Mouse (Mus musculus) spleen, adult 2 months (tissue): Measurements from ENCODE around the gene Crkl. TPM values are rescaled to one million over a fixed set of nuclear protein-coding genes. Genes with fewer than 3 reads are reported as not detected.

ENCODE experiments used
- DNase-seq, 2 experiments: peaks; one replicate each; pipeline versions ENCODE4 v3.0.0 to v3.0.0-alpha.2; 2012 to 2021; ENCODE audit warnings: low spot score in 2 of 2, low read depth in 1 of 2
- H3K27ac ChIP-seq: fragments of 200-500 bp; 2 replicates; pipeline ENCODE4 v1.5.1; 2012; ENCODE audit warnings: low read length, inconsistent platforms; ENCODE audit not compliant: insufficient read depth
- H3K27me3 ChIP-seq: fragments of 200-500 bp; 2 replicates; pipeline ENCODE4 v1.6.1; 2012; ENCODE audit warnings: mild to moderate bottlenecking, moderate library complexity, low read length, inconsistent platforms; ENCODE audit not compliant: control insufficient read depth, insufficient read depth
- H3K36me3 ChIP-seq: fragments of 200-500 bp; 2 replicates; pipeline ENCODE4 v1.6.1; 2012; ENCODE audit warnings: mild to moderate bottlenecking, low read length, inconsistent platforms; ENCODE audit not compliant: control insufficient read depth, insufficient read depth
- H3K4me1 ChIP-seq: fragments of 200-500 bp; 2 replicates; pipeline ENCODE4 v1.6.1; 2011; ENCODE audit warnings: inconsistent platforms; ENCODE audit not compliant: control insufficient read depth, insufficient read depth, insufficient read length
- H3K4me3 ChIP-seq: fragments of 200-500 bp; 2 replicates; pipeline ENCODE4 v1.5.1; 2011; ENCODE audit warnings: mild to moderate bottlenecking, inconsistent platforms; ENCODE audit not compliant: insufficient read depth, insufficient read length; ENCODE audit errors: extremely low read depth
- CTCF ChIP-seq: fragments of 200-500 bp; IDR thresholded peaks from 2 replicates; pipeline ENCODE4 v1.5.1; 2011; ENCODE audit warnings: mild to moderate bottlenecking, inconsistent platforms; ENCODE audit not compliant: insufficient read depth, insufficient read length, insufficient replicate concordance; ENCODE audit errors: extremely low read depth
- POLR2A ChIP-seq: fragments of 200-500 bp; IDR thresholded peaks from 2 replicates; pipeline ENCODE4 v1.6.1; 2011; ENCODE audit warnings: low read depth, low read length, inconsistent platforms
- WGBS: fragments of 180-500 bp; shearing (Covaris S2); methylation state at CpG from one replicate; pipeline ENCODE4 v1.1.7; 2018; 5-methylcytosine and 5-hydroxymethylcytosine counted together
- polyA plus RNA-seq: library from polyadenylated mRNA; depleted of rRNA; stranded (reverse); fragments of >200 nt; gene quantifications from 2 replicates; pipeline ENCODE4 v1.2.3, GENCODE M21; 2012

The Crkl gene
- polyA plus RNA-seq, 1 experiment: 50.5 TPM

GRCm38 (mm10) chr16:17510143-17510542 lies 58.4 kb downstream of the Crkl start:
- Histone ChIP-seq H3K4me1 (peaks cover 5% of the 10 kb centered on the region; the same call in 1 of the 2 replicates), H3K27ac (no peak overlapping the region), H3K27me3 (no peaks in the 10 kb centered on the region), H3K36me3 (peaks cover 6% of the 10 kb centered on the region; the same call in 1 of the 2 replicates), H3K4me3 (no peak overlapping the region)
- WGBS: 98% methylated on average over 2 of the region's 2 CpGs
- TF ChIP-seq CTCF: no peak
- no peak for TF ChIP-seq POLR2A
- DNase-seq: no peak

GRCm38 (mm10) chr16:17510686-17511085 lies 58.9 kb downstream of the Crkl start:
- TF ChIP-seq POLR2A: no peak
- TF ChIP-seq CTCF: no peak
- Histone ChIP-seq H3K27me3 (no peaks in the 10 kb centered on the region), H3K36me3 (peaks cover 6% of the 10 kb centered on the region; the same call in 1 of the 2 replicates), H3K27ac (no peak overlapping the region), H3K4me1 (peaks cover 5% of the 10 kb centered on the region; the same call in 1 of the 2 replicates), H3K4me3 (no peak overlapping the region)
- WGBS: 66% methylated on average over 2 of the region's 2 CpGs
- no peak for DNase-seq

- TF ChIP-seq POLR2A (no peak), CTCF (no peak)
- Histone ChIP-seq H3K4me3 (no peak overlapping the region), H3K4me1 (peaks cover 5% of the 10 kb centered on the region; the same call in 1 of the 2 replicates), H3K27me3 (no peaks in the 10 kb centered on the region), H3K36me3 (peaks cover 8% of the 10 kb centered on the region; the same call in 1 of the 2 replicates), H3K27ac (no peak overlapping the region)
- no peak for DNase-seq
- WGBS: 97% methylated on average over 4 of the region's 4 CpGs
These were observed 59.6 kb downstream of the Crkl start for GRCm38 (mm10) chr16:17511431-17511830.

- Histone ChIP-seq H3K27ac (no peak overlapping the region), H3K4me1 (no peaks in the 10 kb centered on the region), H3K27me3 (no peaks in the 10 kb centered on the region), H3K36me3 (peaks cover 42% of the 10 kb centered on the region), H3K4me3 (no peak overlapping the region)
- WGBS: 96% methylated on average over 2 of the region's 2 CpGs
- DNase-seq: no peak
- no peak for TF ChIP-seq CTCF
- no peak for TF ChIP-seq POLR2A
These were observed 67.1 kb downstream of the Crkl start for GRCm38 (mm10) chr16:17518910-17519309.

GRCm38 (mm10) chr16:17524156-17524555 lies 72.4 kb downstream of the Crkl start:
- DNase-seq: no peak
- H3K4me3 ChIP-seq: no peak overlapping the region
- no peaks in the 10 kb centered on the region for H3K27me3 ChIP-seq
- H3K27ac ChIP-seq: no peak overlapping the region
- peaks cover 55% of the 10 kb centered on the region for H3K36me3 ChIP-seq
- TF ChIP-seq POLR2A (no peak), CTCF (no peak)
- no peaks in the 10 kb centered on the region for H3K4me1 ChIP-seq
- 94% methylated on average over 11 of the region's 11 CpGs for WGBS

- no peak for TF ChIP-seq CTCF
- no peak for TF ChIP-seq POLR2A
- Histone ChIP-seq H3K36me3 (peaks cover 47% of the 10 kb centered on the region), H3K4me3 (no peak overlapping the region), H3K4me1 (peaks cover 4% of the 10 kb centered on the region), H3K27me3 (no peaks in the 10 kb centered on the region), H3K27ac (no peak overlapping the region)
- DNase-seq: no peak
- whole genome bisulfite sequencing: 90% methylated on average over 3 of the region's 3 CpGs
These were observed 73.7 kb downstream of the Crkl start for GRCm38 (mm10) chr16:17525524-17525923.

- TF ChIP-seq CTCF (no peak), POLR2A (no peak)
- 92% methylated on average over 6 of the region's 6 CpGs for WGBS
- Histone ChIP-seq H3K36me3 (peaks cover 41% of the 10 kb centered on the region), H3K4me1 (peaks cover 4% of the 10 kb centered on the region), H3K27ac (no peak overlapping the region), H3K4me3 (no peak overlapping the region), H3K27me3 (no peaks in the 10 kb centered on the region)
- no peak for DNase-seq
These were observed 74.4 kb downstream of the Crkl start for GRCm38 (mm10) chr16:17526223-17526622.

- no peaks in the 10 kb centered on the region; the same call in 1 of the 2 replicates for H3K27me3 ChIP-seq
- DNase-seq: no peak
- H3K36me3 ChIP-seq: peaks cover 29% of the 10 kb centered on the region
- no peak overlapping the region for H3K27ac ChIP-seq
- H3K4me1 ChIP-seq: peaks cover 7% of the 10 kb centered on the region
- H3K4me3 ChIP-seq: no peak overlapping the region
- TF ChIP-seq POLR2A: no peak
- no peak for TF ChIP-seq CTCF
These were observed 75.8 kb downstream of the Crkl start for GRCm38 (mm10) chr16:17527606-17528005.
